Mouse (Mus musculus) testis, adult 2 months (tissue): ENCODE data around the gene Hoxb4.

Source experiments
- CTCF ChIP-seq: fragments of 200-500 bp; IDR thresholded peaks from 2 replicates; pipeline ENCODE4 v1.5.1; 2012; ENCODE audit warnings: low read depth, mild to moderate bottlenecking, inconsistent platforms, low read length, moderate library complexity; ENCODE audit not compliant: control insufficient read depth, insufficient read depth, insufficient replicate concordance
- POLR2A ChIP-seq: fragments of 200-500 bp; IDR thresholded peaks from 2 replicates; pipeline ENCODE4 v1.6.1; 2012; ENCODE audit warnings: low read depth, mild to moderate bottlenecking, inconsistent platforms, low read length, moderate library complexity; ENCODE audit not compliant: control insufficient read depth

DNA sequence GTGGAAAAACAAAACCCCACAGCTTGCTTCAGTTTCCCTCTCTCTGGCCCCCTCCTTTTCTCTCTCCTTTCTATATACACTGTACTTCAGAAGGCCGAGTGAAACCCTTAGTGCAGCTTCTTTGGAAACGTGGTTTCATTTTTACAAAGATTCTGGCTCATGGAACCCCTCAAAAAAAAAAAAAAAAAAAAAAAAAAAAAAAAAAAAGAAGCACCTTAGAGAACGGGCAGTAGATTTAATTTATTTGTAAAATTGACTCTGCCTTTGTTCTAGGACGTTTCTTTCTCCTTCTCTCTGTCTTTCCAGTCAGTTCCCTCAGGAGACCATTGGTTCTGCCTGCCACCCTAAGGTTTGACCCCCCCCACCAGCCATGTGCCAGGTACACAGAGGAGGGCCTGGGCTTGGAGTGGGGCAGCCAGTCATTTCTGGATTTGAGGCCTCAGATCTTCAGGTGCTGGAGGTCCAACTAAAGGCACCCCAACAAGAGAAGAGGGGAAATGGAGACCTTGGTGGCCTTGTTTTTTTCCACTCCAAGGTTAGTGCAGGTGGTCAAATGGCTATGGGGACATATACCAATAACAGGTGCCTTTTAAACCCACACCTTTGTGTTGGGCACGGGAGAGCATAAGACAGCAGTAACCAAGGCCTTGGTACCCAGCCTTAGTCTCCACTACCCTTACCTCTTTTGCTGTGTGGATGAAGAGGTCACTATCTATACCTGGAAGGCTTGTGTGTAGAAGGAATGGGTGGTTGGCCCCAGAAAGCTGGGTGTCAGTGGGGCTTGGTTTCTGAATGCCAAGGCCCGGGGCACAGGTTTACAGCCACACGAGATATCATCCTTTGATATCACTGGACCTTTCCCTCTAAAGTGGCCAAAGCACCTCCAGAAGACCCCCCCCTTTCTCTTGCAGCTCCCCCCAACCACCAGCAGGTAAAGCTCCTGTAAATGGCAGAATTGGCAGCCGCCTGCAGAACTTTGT, 37.4 kb upstream of the Hoxb4 start:
- TF ChIP-seq CTCF, result no peak
- no peak for TF ChIP-seq POLR2A
